Mouse (Mus musculus) hindbrain, embryonic 13.5 days (tissue): Measurements from ENCODE around the gene Il10. TPM values are rescaled to one million over a fixed set of nuclear protein-coding genes. Genes with fewer than 3 reads are reported as not detected.

Experiments
- ATAC-seq: fragments of 200-750 bp; cut with Nextera tagmentation; 2 replicates; pipeline ENCODE4 v1.8.0; 2017; ENCODE audit warnings: moderate TSS enrichment; ENCODE audit not compliant: low FRiP score
- H3K27ac ChIP-seq: fragments of 300-500 bp; sonication (generic); 2 replicates; pipeline ENCODE4 v1.5.1; 2015; ENCODE audit warnings: inconsistent platforms, mild to moderate bottlenecking, moderate library complexity
- H3K27me3 ChIP-seq: fragments of 300-500 bp; sonication (generic); 2 replicates; pipeline ENCODE4 v1.6.1; 2015; ENCODE audit warnings: mild to moderate bottlenecking, inconsistent platforms
- H3K36me3 ChIP-seq: fragments of 300-500 bp; sonication (generic); 2 replicates; pipeline ENCODE4 v1.6.1; 2015; ENCODE audit warnings: mild to moderate bottlenecking, inconsistent platforms
- H3K4me1 ChIP-seq: fragments of 300-500 bp; sonication (generic); replicated peaks from 2 replicates; pipeline ENCODE4 v1.6.1; 2015; ENCODE audit warnings: inconsistent platforms
- H3K4me2 ChIP-seq: fragments of 300-500 bp; sonication (generic); 2 replicates; pipeline ENCODE4 v1.6.1; 2015; ENCODE audit warnings: inconsistent platforms, mild to moderate bottlenecking, moderate library complexity
- H3K4me3 ChIP-seq: fragments of 300-500 bp; sonication (generic); 2 replicates; pipeline ENCODE4 v1.5.1; 2015; ENCODE audit warnings: mild to moderate bottlenecking, inconsistent platforms
- H3K9ac ChIP-seq: fragments of 300-500 bp; sonication (generic); 2 replicates; pipeline ENCODE4 v1.6.1; 2015; ENCODE audit warnings: mild to moderate bottlenecking, inconsistent platforms
- H3K9me3 ChIP-seq: fragments of 300-500 bp; sonication (generic); 2 replicates; pipeline ENCODE4 v1.6.1; 2016; ENCODE audit warnings: inconsistent platforms
- WGBS: fragments of 180-500 bp; shearing (Covaris S2); methylation state at CpG from one replicate; pipeline ENCODE4 v1.1.7; 2015; 5-methylcytosine and 5-hydroxymethylcytosine counted together
- polyA plus RNA-seq: library from polyadenylated mRNA; unstranded; fragments of >200 nt; fragmentation: Nextera tagmentation; extraction: Ambion mirVana; gene quantifications from 2 replicates; pipeline ENCODE4 v1.2.1, GENCODE M21; 2015

Il10 gene
- polyA plus RNA-seq, 1 experiment from 2014 or later, result not detected

GRCm38 (mm10) chr1:131042721-131043120 lies 23.1 kb downstream of the Il10 start:
- H3K27ac ChIP-seq, result no peak overlapping the region

DNA sequence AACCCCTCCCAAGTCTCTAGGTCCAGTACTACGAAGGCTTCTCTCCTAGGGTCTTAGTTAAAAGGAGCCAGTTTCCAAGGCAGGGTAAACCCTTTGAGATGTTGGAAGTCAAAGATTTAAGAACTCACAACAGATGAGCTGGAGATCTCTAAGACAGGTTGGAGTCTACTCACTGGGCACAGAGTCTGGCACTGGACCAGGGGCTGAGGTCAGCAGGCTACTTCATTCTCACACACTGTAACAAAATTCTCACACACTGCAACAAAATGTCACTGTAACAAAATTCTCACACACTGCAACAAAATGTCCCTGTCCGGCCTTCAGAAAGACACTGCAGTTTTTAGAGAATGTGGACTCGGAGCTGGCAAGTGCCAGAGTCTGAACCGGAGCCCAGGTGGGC lies 24.0 kb downstream of the Il10 start:
- H3K9ac ChIP-seq, result no peak overlapping the region
- no peaks in the 10 kb centered on the region for H3K36me3 ChIP-seq
- no peak for ATAC-seq
- H3K4me1 ChIP-seq, result no peaks in the 10 kb centered on the region
- no peaks in the 10 kb centered on the region for H3K9me3 ChIP-seq
- 95% methylated on average over 4 of the region's 4 CpGs for WGBS
- H3K4me3 ChIP-seq, result no peak overlapping the region
- H3K4me2 ChIP-seq, result no peak overlapping the region
- no peak overlapping the region for H3K27ac ChIP-seq
- H3K27me3 ChIP-seq, result no peaks in the 10 kb centered on the region

More at GRCm38 (mm10) chr1:131042721-131043120, 23.1 kb downstream of the Il10 start:
- Histone ChIP-seq H3K4me3 (no peak overlapping the region), H3K4me2 (no peak overlapping the region), H3K4me1 (no peaks in the 10 kb centered on the region), H3K9me3 (0 out of 2 replicates have a peak, but pooled peaks cover 6% of the 10 kb centered on the region), H3K9ac (no peak overlapping the region), H3K36me3 (no peaks in the 10 kb centered on the region), H3K27me3 (no peaks in the 10 kb centered on the region)
- 90% methylated on average over 3 of the region's 3 CpGs for WGBS
- ATAC-seq, result no peak

DNA sequence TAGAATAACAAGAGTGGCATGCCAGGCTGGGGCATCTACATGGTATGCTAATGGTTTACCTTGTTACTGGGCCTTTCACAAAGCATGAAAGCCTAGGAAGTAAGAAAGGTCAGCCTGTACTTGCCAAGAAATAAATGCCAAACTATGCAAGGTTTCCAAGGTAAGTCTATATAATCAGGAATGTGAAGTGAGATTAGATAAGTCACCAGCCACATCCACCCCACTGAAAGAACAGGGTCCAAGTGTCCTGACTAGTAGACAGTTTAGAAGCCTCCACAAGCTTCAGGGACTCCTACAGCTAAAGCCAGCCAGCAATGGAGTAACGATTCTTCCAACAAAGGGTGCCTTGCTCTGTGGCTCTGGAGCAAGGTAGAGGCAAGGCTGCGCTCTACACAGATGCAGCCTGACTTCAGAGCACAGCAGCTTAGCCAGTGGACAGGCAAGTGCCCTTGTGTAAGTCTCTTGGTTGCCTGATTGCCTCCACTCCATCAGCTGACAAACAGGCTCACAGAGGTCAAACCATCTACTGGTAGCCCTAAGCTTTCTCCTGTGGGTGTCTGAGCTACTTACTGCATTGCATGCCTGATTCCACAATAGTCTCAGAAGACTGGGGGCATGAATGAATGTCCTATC lies 26.2 kb downstream of the Il10 start:
- H3K4me3 ChIP-seq, result no peak overlapping the region
- H3K4me1 ChIP-seq, result 0 out of 2 replicates have a peak, but pooled peaks cover 3% of the 10 kb centered on the region
- no peak overlapping the region for H3K9ac ChIP-seq
- H3K4me2 ChIP-seq, result no peak overlapping the region
- no peaks in the 10 kb centered on the region for H3K27me3 ChIP-seq
- no peaks in the 10 kb centered on the region for H3K9me3 ChIP-seq
- no peak overlapping the region for H3K27ac ChIP-seq
- no peak for ATAC-seq
- H3K36me3 ChIP-seq, result no peaks in the 10 kb centered on the region
- WGBS, result 96% methylated on average over 2 of the region's 2 CpGs

GRCm38 (mm10) chr1:131046607-131047006 lies 27.0 kb downstream of the Il10 start:
- H3K4me3 ChIP-seq, result no peak overlapping the region
- 0 out of 2 replicates have a peak, but pooled peaks cover 9% of the 10 kb centered on the region for H3K4me1 ChIP-seq
- H3K9ac ChIP-seq, result no peak overlapping the region
- H3K9me3 ChIP-seq, result no peaks in the 10 kb centered on the region
- no peak overlapping the region for H3K4me2 ChIP-seq
- H3K36me3 ChIP-seq, result no peaks in the 10 kb centered on the region
- 89% methylated on average over 10 of the region's 10 CpGs for WGBS
- H3K27me3 ChIP-seq, result no peaks in the 10 kb centered on the region
- no peak overlapping the region for H3K27ac ChIP-seq
- no peak for ATAC-seq

GRCm38 (mm10) chr1:131048121-131048863 lies 28.6 kb downstream of the Il10 start:
- WGBS, result 81% methylated on average over 6 of the region's 6 CpGs
- Histone ChIP-seq H3K9me3 (no peaks in the 10 kb centered on the region), H3K4me1 (peaks cover 18% of the 10 kb centered on the region), H3K9ac (no peak overlapping the region), H3K4me3 (no peak overlapping the region), H3K27ac (no peak overlapping the region), H3K4me2 (no peak overlapping the region), H3K27me3 (no peaks in the 10 kb centered on the region), H3K36me3 (no peaks in the 10 kb centered on the region)
- ATAC-seq, result no peak

GRCm38 (mm10) chr1:131048946-131049345 lies 29.3 kb downstream of the Il10 start:
- H3K4me3 ChIP-seq, result no peak overlapping the region
- WGBS, result 90% methylated on average over 8 of the region's 8 CpGs
- no peak overlapping the region for H3K27ac ChIP-seq
- no peaks in the 10 kb centered on the region for H3K9me3 ChIP-seq
- H3K9ac ChIP-seq, result no peak overlapping the region
- peaks cover 2% of the 10 kb centered on the region; the same call in 1 of the 2 replicates for H3K36me3 ChIP-seq
- H3K4me1 ChIP-seq, result peaks cover 24% of the 10 kb centered on the region
- ATAC-seq, result no peak
- H3K27me3 ChIP-seq, result no peaks in the 10 kb centered on the region
- no peak overlapping the region for H3K4me2 ChIP-seq

DNA sequence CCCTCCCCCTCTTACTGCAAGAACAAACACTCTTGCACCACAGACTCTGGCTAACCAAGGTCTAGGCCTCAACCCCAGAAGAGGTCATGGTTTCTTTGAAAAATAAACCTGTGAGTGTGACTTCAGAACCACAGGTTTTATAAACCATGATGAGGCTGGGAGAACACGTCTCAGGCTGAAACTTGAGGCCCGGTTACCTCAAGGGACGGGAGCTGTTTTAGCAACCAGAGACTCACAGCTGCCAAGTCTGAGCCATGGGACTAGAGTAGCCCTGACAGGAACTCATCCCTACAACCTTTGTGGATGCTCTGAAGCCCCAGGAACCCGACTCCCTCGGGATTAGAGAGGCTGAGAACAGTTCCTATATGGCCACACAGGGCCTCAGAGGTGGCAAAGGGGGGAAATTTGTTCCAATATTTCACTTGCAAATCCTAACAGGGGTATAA lies 29.7 kb downstream of the Il10 start:
- no peak overlapping the region for H3K9ac ChIP-seq
- no peaks in the 10 kb centered on the region for H3K9me3 ChIP-seq
- no peak for ATAC-seq
- no peak overlapping the region for H3K4me3 ChIP-seq
- H3K27ac ChIP-seq, result no peak overlapping the region
- peaks cover 7% of the 10 kb centered on the region for H3K36me3 ChIP-seq
- peaks cover 24% of the 10 kb centered on the region for H3K4me1 ChIP-seq
- no peaks in the 10 kb centered on the region for H3K27me3 ChIP-seq
- no peak overlapping the region for H3K4me2 ChIP-seq
- WGBS, result 80% methylated on average over 5 of the region's 5 CpGs

DNA sequence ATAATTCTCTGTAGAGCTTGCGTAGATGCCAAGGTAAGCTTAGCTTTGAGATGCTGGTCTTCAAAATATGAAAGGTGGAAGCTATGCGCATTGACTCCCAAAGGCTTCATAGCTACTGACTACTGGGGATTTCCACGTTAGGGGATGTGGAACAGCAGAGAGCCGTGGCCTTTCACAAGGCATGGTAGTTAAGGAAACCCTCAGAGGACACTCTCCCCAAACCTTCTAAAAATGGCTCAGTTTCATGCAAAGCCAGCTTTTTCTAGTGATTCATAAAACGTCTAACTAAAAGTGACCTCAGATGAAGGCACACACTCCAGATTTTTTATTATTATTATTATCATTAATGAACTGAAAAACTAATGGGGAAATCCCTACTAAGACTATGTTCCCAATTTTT lies 30.4 kb downstream of the Il10 start:
- H3K9ac ChIP-seq, result no peak overlapping the region
- no peaks in the 10 kb centered on the region for H3K27me3 ChIP-seq
- H3K9me3 ChIP-seq, result no peaks in the 10 kb centered on the region
- no peak overlapping the region for H3K27ac ChIP-seq
- H3K4me2 ChIP-seq, result no peak overlapping the region
- ATAC-seq, result no peak
- H3K4me3 ChIP-seq, result no peak overlapping the region
- H3K36me3 ChIP-seq, result peaks cover 13% of the 10 kb centered on the region
- peaks cover 24% of the 10 kb centered on the region for H3K4me1 ChIP-seq
- WGBS, result 91% methylated on average over 5 of the region's 5 CpGs

- H3K4me1 ChIP-seq, result peaks cover 27% of the 10 kb centered on the region
- H3K9ac ChIP-seq, result no peak overlapping the region
- WGBS, result 81% methylated on average over 5 of the region's 5 CpGs
- no peak overlapping the region for H3K4me3 ChIP-seq
- H3K9me3 ChIP-seq, result no peaks in the 10 kb centered on the region
- peaks cover 19% of the 10 kb centered on the region for H3K36me3 ChIP-seq
- no peaks in the 10 kb centered on the region for H3K27me3 ChIP-seq
- H3K27ac ChIP-seq, result no peak overlapping the region
- ATAC-seq, result no peak
- H3K4me2 ChIP-seq, result no peak overlapping the region
Observed at GRCm38 (mm10) chr1:131050617-131051016, 31.0 kb downstream of the Il10 start.

DNA sequence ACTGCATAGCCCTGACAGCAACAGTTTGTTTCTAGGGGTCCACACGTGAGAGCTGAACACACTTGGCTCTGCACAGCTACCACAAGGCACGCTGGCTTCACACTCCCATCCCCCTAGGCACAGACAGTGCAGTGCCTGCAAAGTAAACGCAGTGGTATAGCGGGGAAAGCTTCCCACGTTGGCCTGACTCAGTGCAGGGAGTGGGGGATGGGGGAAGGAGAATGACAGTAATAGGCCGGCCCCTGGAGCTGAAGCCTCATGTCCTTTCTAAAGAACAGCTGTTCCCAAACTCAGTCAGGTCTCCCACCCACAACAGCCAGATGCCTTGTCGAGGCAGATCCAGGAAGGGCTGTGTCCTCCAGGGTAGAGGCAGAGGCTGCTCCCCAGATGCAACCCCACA lies 31.4 kb downstream of the Il10 start:
- H3K4me2 ChIP-seq, result no peak overlapping the region
- no peaks in the 10 kb centered on the region for H3K27me3 ChIP-seq
- no peak overlapping the region for H3K4me3 ChIP-seq
- no peak for ATAC-seq
- H3K36me3 ChIP-seq, result peaks cover 24% of the 10 kb centered on the region
- H3K9ac ChIP-seq, result no peak overlapping the region
- H3K4me1 ChIP-seq, result peaks cover 27% of the 10 kb centered on the region
- H3K9me3 ChIP-seq, result no peaks in the 10 kb centered on the region
- no peak overlapping the region for H3K27ac ChIP-seq
- WGBS, result 37% methylated on average over 7 of the region's 7 CpGs

DNA sequence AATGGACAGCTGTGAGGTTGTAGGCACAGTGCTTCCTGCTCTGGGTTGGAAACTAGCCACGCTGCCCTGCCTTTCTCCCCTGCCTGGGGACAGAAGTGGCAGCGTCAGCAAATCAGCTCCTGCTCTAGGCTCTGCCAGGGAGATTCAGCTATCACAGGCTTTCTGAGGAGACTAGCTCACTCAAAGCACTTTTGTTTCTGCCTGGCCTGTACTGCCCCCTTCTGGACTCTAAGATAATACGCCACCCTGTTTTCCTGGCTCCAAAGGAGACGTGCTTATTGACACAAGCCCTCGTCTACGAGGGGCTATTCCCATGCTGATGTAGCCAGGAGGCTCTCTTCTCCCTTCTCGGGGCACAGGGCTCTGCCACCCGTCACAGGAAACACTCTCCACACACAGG lies 33.6 kb downstream of the Il10 start:
- H3K9me3 ChIP-seq, result no peaks in the 10 kb centered on the region
- H3K4me2 ChIP-seq, result no peak overlapping the region
- ATAC-seq, result peak; percentile 70
- peak overlapping the region; percentile 56; the same call in 1 of the 2 replicates for H3K9ac ChIP-seq
- 5% methylated on average over 8 of the region's 8 CpGs for WGBS
- H3K27me3 ChIP-seq, result no peaks in the 10 kb centered on the region
- H3K27ac ChIP-seq, result peak overlapping the region; percentile 66; the same call in 1 of the 2 replicates
- no peak overlapping the region for H3K4me3 ChIP-seq
- H3K36me3 ChIP-seq, result peaks cover 44% of the 10 kb centered on the region
- H3K4me1 ChIP-seq, result peaks cover 31% of the 10 kb centered on the region

GRCm38 (mm10) chr1:131053656-131054055 lies 34.0 kb downstream of the Il10 start:
- peaks cover 44% of the 10 kb centered on the region for H3K36me3 ChIP-seq
- no peak overlapping the region for H3K4me3 ChIP-seq
- no peak overlapping the region for H3K9ac ChIP-seq
- WGBS, result 56% methylated on average over 4 of the region's 4 CpGs
- no peaks in the 10 kb centered on the region for H3K27me3 ChIP-seq
- no peak overlapping the region for H3K4me2 ChIP-seq
- no peak overlapping the region for H3K27ac ChIP-seq
- ATAC-seq, result peak; percentile 40
- H3K4me1 ChIP-seq, result peaks cover 35% of the 10 kb centered on the region
- H3K9me3 ChIP-seq, result no peaks in the 10 kb centered on the region

GRCm38 (mm10) chr1:131054251-131054650 lies 34.6 kb downstream of the Il10 start:
- Histone ChIP-seq H3K27ac (no peak overlapping the region), H3K4me1 (peaks cover 41% of the 10 kb centered on the region), H3K9ac (no peak overlapping the region), H3K9me3 (no peaks in the 10 kb centered on the region), H3K4me3 (no peak overlapping the region), H3K4me2 (no peak overlapping the region), H3K36me3 (peaks cover 44% of the 10 kb centered on the region), H3K27me3 (no peaks in the 10 kb centered on the region)
- ATAC-seq, result no peak
- 92% methylated on average over 4 of the region's 4 CpGs for WGBS
